In the genomic region with DNA sequence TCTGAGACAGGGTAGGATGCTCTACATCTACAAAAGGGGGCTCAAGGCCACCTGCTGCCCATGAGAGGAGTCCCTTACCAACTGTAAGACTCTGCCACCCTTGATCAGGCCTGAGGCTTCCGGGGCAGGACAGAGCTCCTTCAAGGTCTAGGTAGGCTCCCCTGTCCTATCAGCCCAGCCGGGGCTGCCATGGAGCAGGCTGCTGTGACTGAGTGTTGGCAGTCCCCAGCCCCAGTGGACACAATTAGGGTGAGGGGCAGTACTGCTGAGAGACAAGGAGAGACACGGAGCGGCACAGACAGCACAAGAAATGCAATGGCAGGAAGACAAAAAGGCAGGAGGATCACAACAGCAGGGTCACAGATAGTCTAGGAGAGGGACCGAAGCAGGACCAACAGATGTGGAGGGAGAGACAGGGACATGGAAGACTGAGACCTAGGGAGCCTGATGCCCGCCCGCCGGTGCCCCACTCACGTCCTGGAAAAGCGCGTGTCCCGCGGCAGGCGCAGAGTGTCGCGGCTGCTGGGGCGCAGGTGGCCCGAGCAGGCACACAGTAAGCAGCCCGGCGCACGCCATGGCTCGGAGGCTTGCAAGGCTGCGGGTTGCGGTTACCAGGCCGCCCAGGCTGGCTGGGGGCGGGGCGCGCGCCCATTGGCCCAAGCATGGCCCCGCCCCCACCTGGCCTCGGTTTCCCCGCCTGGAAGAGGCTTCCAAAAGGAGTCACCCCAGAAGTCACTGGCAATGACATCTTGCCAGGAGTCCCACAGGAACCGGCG, we compare ENCODE assay signal across 8 mouse cellular contexts. TPM values are rescaled to one million over a fixed set of nuclear protein-coding genes. Genes with fewer than 3 reads are reported as not detected.
A peak's percentile ranks its signal among the peaks of the same experiment; 100 is the strongest.
DNase-seq lines count a peak whose midpoint lies in the region; ATAC-seq and TF ChIP-seq lines count a peak whose summit lies in the region.

A gene (minus strand): TSS at position 627 of the 776 bp plus-strand sequence.

- TF ChIP-seq CTCF in kidney, postnatal 0 days (IDR thresholded peaks at IDR 0.05; ENCODE audit: low read depth), result no peak

- ATAC-seq in kidney, postnatal 0 days (replicated peaks; ENCODE audit: low FRiP score, low read depth), result no peak
- peak; percentile 70 for ATAC-seq in liver, embryonic 16.5 days (ENCODE audit: low read depth)

- 7% methylated on average over 34 of the region's 34 CpGs for WGBS in kidney, postnatal 0 days
- WGBS in liver, embryonic 16.5 days (ENCODE audit: insufficient replicate concordance), result 4% methylated on average over 34 of the region's 34 CpGs

- H3K4me3 ChIP-seq in kidney, postnatal 0 days (replicated peaks; ENCODE audit: low read depth, low read length), result peak within 1 kb of the TSS; percentile 21; the same call in 1 of the 2 replicates
- H3K4me3 ChIP-seq in liver, embryonic 16.5 days (ENCODE audit: low read depth, low read length), result peak within 1 kb of the TSS; percentile 43

- H3K27ac ChIP-seq in kidney, postnatal 0 days, result 0 out of 2 replicates have a peak within 1 kb of the TSS, but pooled peaks have one; percentile 8
- 0 out of 2 replicates have a peak within 1 kb of the TSS, but pooled peaks have one; percentile 17 for H3K27ac ChIP-seq in liver, embryonic 16.5 days (ENCODE audit: low read length)

- H3K27me3 ChIP-seq in kidney, postnatal 0 days (ENCODE audit: insufficient read depth, low read length), result no peaks in the 10 kb centered on the region
- no peaks in the 10 kb centered on the region for H3K27me3 ChIP-seq in liver, embryonic 16.5 days (ENCODE audit: control insufficient read depth, insufficient read depth, low read depth, low read length)

- peak in 1 of 2 experiments; percentile 63 for DNase-seq in layer of hippocampus, adult 18-20 months (ENCODE audit: low spot score in 2 of 2)
- DNase-seq in layer of hippocampus, adult 9-10 months (ENCODE audit: low spot score), result no peak
- DNase-seq in cerebellum, adult 8-10 months, result peak; percentile 56
- peak; percentile 37 for DNase-seq in gastrocnemius, adult 18-20 months (ENCODE audit: low spot score)
- DNase-seq in kidney, postnatal 0 days (ENCODE audit: low spot score), result no peak
- DNase-seq in right cerebral cortex, adult 2 months (ENCODE audit: low spot score in 2 of 2), result peak; percentile 64 to 75
- no peak for DNase-seq in urinary bladder, postnatal 10 days (ENCODE audit: low spot score)

- peak within 1 kb of the TSS; percentile 32; the same call in 1 of the 2 replicates for H3K9ac ChIP-seq in kidney, postnatal 0 days (ENCODE audit: low read depth, low read length)
- H3K9ac ChIP-seq in liver, embryonic 16.5 days (ENCODE audit: low read depth, low read length), result peak within 1 kb of the TSS; percentile 47; the same call in 1 of the 2 replicates

- H3K4me2 ChIP-seq in kidney, postnatal 0 days (ENCODE audit: low read length), result peak within 1 kb of the TSS; percentile 66
- peak within 1 kb of the TSS; percentile 74 for H3K4me2 ChIP-seq in liver, embryonic 16.5 days (ENCODE audit: low read depth, low read length)

- H3K9me3 ChIP-seq in kidney, postnatal 0 days (replicated peaks; ENCODE audit: low read length), result no peaks in the 10 kb centered on the region
- H3K9me3 ChIP-seq in liver, embryonic 16.5 days (replicated peaks; ENCODE audit: control insufficient read depth, low read length), result no peaks in the 10 kb centered on the region

- peaks cover 19% of the 10 kb centered on the region for H3K4me1 ChIP-seq in kidney, postnatal 0 days (replicated peaks; ENCODE audit: insufficient read depth, low read length)
- peaks cover 12% of the 10 kb centered on the region for H3K4me1 ChIP-seq in liver, embryonic 16.5 days (ENCODE audit: control insufficient read depth, low read depth, low read length)

- 0 out of 2 replicates have a peak, but pooled peaks cover 3% of the 10 kb centered on the region for H3K36me3 ChIP-seq in kidney, postnatal 0 days (ENCODE audit: insufficient read depth, low read length)
- H3K36me3 ChIP-seq in liver, embryonic 16.5 days (ENCODE audit: control insufficient read depth, insufficient read depth), result peaks cover 25% of the 10 kb centered on the region

RNA-seq across cellular contexts. Expression of the gene that starts here (rescaled TPM):
- 10 to 100 TPM; 20.9 to 26.5 TPM for total RNA-seq in layer of hippocampus, adult 18-20 months (2021)
- total RNA-seq in gastrocnemius, adult 18-20 months (2021), result under 1 TPM; 0.30 to 0.36 TPM
- 0.58 and 0.97 TPM in 2 replicates for polyA plus RNA-seq in kidney, postnatal 0 days (2015; fragmentation: Nextera tagmentation; extraction: Ambion mirVana)
- 0.44 and 0.73 TPM in 2 replicates for polyA plus RNA-seq in liver, embryonic 16.5 days (2015; fragmentation: Nextera tagmentation; extraction: Ambion mirVana)

Comparison
In these comparisons a context has a peak if more than half of its experiments do, and no peak if none do; other contexts are left out.
1. RNA of the gene that starts here (total RNA-seq): 20.9 to 26.5 TPM in layer of hippocampus, adult 18-20 months; 0.30 to 0.36 TPM in gastrocnemius, adult 18-20 months; every median in the first group is over 10 times any median in the second.
2. Peak in DNase-seq in gastrocnemius, adult 18-20 months; RNA of the gene not detected or under 1 TPM.
3. Peak in ATAC-seq, H3K4me3 ChIP-seq, H3K27ac ChIP-seq, H3K9ac ChIP-seq and H3K4me2 ChIP-seq in liver, embryonic 16.5 days; RNA of the gene not detected or under 1 TPM.
4. DNase-seq: peak in cerebellum, adult 8-10 months (single experiment) and right cerebral cortex, adult 2 months (2 of 2); none in layer of hippocampus, adult 9-10 months (single experiment), kidney, postnatal 0 days (single experiment) and urinary bladder, postnatal 10 days (single experiment).